9 mouse cellular contexts compared by ENCODE assay signal in genomic region chr15:91463026-91463661, GRCm38 (mm10).
DNase-seq lines count a peak whose midpoint lies in the region; ATAC-seq lines count a peak whose summit lies in the region.
"Had no signal": no experiment of that assay in that cellular context is flagged by ENCODE, and none has a peak within 500 bp of the region (broad histone marks: within the 10 kb centered on the region; RNA-seq: fewer than 3 reads in every experiment).

No protein-coding gene starts in this region.

- no peaks in the 10 kb centered on the region for H3K27me3 ChIP-seq in neural tube, embryonic 15.5 days (replicated peaks)

- intact Hi-C loops in heart, postnatal 10 days (cut with DNase I), result no loop called here

- 71% methylated on average over 16 of the region's 16 CpGs for WGBS in neural tube, embryonic 15.5 days

- H3K4me3 ChIP-seq in neural tube, embryonic 15.5 days (replicated peaks), result no peak overlapping the region

- no peak overlapping the region for H3K9ac ChIP-seq in neural tube, embryonic 15.5 days (replicated peaks)

- H3K36me3 ChIP-seq in neural tube, embryonic 15.5 days, result no peaks in the 10 kb centered on the region

- no peak overlapping the region for H3K27ac ChIP-seq in neural tube, embryonic 15.5 days (replicated peaks)

- H3K9me3 ChIP-seq in neural tube, embryonic 15.5 days (replicated peaks), result no peaks in the 10 kb centered on the region

- H3K4me1 ChIP-seq in neural tube, embryonic 15.5 days, result peaks cover 6% of the 10 kb centered on the region; the same call in 1 of the 2 replicates

- ATAC-seq in neural tube, embryonic 15.5 days (ENCODE audit: low FRiP score), result no peak

- DNase-seq in kidney, postnatal 10 days, result peak; percentile 10
- DNase-seq in kidney, adult 9 months, result no peak
- DNase-seq in adrenal gland, postnatal 25 days, result peak; percentile 68
- peak; percentile 21 to 34 for DNase-seq in heart, postnatal 10 days
- DNase-seq in right cerebral cortex, adult 2 months (ENCODE audit: low spot score in 2 of 2), result peak; percentile 45 to 63
- DNase-seq in testis, postnatal 10 days (ENCODE audit: low spot score), result no peak
- no peak for DNase-seq in kidney, postnatal 36 days
- DNase-seq: kidney, postnatal 4 days had no signal

- no peak overlapping the region for H3K4me2 ChIP-seq in neural tube, embryonic 15.5 days

Comparison
In these comparisons a context has a peak if more than half of its experiments do, and no peak if none do; other contexts are left out.
1. DNase-seq: peak in kidney, postnatal 10 days (single experiment), adrenal gland, postnatal 25 days (single experiment), heart, postnatal 10 days (2 of 2) and right cerebral cortex, adult 2 months (2 of 2); none in kidney, adult 9 months (single experiment), testis, postnatal 10 days (single experiment) and kidney, postnatal 36 days (0 of 2).